Mouse (Mus musculus): ENCODE data around the gene Arid5a.

DNA sequence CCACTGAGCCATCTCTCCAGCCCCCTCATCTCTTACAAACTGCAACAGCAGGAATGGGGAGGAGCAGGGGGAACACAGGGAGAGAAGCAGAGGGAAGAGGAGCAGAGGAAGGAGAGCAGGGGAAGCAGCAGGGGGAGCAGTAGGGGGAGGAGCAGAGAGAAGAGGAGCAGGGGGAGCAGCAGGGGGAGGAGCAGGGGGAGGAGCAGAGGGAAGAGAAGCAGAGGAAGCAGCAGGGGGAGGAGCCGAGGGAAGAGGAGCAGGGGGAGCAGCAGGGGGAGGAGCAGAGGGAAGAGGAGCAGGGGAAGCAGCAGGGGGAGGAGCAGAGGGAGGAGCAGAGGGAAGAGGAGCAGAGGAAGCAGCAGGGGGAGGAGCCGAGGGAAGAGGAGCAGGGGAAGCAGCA is 48.9 kb upstream of the Arid5a start:
- no peak for TF ChIP-seq CTCF (IDR thresholded peaks at IDR 0.05; ENCODE audit: low read depth, low read length)
- TF ChIP-seq POLR2A (IDR thresholded peaks at IDR 0.05; ENCODE audit: insufficient read depth, low read length): no peak
- no peak for TF ChIP-seq EP300 (IDR thresholded peaks at IDR 0.05; ENCODE audit: insufficient read depth, low read depth, low read length)

All from ES-Bruce4 (cell line).